ENCODE assay signal across 15 mouse cellular contexts in the genomic region with DNA sequence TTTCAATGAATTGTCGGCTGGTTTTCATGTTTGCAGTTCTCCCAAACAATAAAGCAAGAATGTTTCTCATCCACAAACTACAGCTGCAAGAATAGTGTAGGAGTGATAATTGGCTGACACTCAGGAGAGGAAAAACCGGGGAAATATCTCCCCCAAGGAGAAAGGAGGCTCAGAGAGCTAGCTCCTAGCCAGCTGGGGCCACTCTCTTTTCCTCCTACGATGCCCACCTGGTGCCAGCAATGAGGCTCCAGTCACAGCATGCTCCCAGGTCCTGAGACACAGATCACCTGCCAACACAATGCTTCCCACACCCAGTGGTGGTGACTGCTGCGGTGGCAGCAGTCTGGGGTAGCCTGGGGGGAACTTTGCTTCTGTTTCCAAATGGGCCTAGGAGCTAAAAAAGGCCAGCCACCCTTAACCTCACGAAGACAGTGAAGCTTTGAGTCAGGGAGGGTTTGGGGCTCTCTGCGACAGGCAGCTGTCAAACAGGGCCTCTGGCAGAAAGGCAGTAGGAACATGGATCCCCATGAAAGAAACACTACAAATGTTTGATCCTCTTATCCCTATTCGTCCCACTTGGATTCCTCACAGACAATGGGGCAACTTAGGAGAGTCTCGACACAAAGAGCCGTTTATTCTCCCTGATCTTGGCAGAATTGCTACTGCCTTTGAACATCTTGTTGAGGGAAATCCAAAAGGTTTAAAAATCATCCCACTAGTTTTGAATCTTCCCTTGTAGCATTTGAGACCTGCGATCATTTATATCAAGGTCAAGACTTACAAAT.
A peak's percentile ranks its signal among the peaks of the same experiment; 100 is the strongest.
DNase-seq lines count a peak whose midpoint lies in the region; ATAC-seq and TF ChIP-seq lines count a peak whose summit lies in the region.
"Had no signal": no experiment of that assay in that cellular context is flagged by ENCODE, and none has a peak within 500 bp of the region (broad histone marks: within the 10 kb centered on the region; RNA-seq: fewer than 3 reads in every experiment).

No protein-coding gene starts in this region.

- peak; percentile 49; the same call in 1 of the 2 replicates for ATAC-seq in forebrain, embryonic 11.5 days (replicated peaks; ENCODE audit: low FRiP score)
- ATAC-seq in forebrain, postnatal 0 days = no peak
- ATAC-seq in neural tube, embryonic 11.5 days (ENCODE audit: insufficient read depth, low FRiP score, low TSS enrichment) = no peak
- no peak for ATAC-seq in neural tube, embryonic 15.5 days (ENCODE audit: low FRiP score)

- no peak for DNase-seq in forebrain, embryonic 11.5 days (ENCODE audit: low spot score)
- DNase-seq in forebrain, postnatal 0 days = no peak
- peak; percentile 18 for DNase-seq in neural tube, embryonic 11.5 days (ENCODE audit: low spot score)
- peak; percentile 32 to 51 for DNase-seq in left cerebral cortex, adult 18-20 months (ENCODE audit: low spot score in 2 of 2)
- peak; percentile 11 for DNase-seq in retina, embryonic 14.5 days (ENCODE audit: low spot score)
- no peak for DNase-seq in spleen, adult 18-20 months
- no peak for DNase-seq in lung, postnatal 25 days (ENCODE audit: low spot score)
- DNase-seq: adrenal gland, postnatal 25 days; cerebellum, adult 11 months; kidney, adult 9 months; liver; lung, embryonic 14.5 days; thymus, adult 18-20 months had no signal

- no peak for TF ChIP-seq CTCF in forebrain, postnatal 0 days (IDR thresholded peaks at IDR 0.05; ENCODE audit: low read depth)

- H3K4me3 ChIP-seq in forebrain, embryonic 11.5 days (ENCODE audit: low read depth, low read length) = no peak overlapping the region
- H3K4me3 ChIP-seq in forebrain, postnatal 0 days (ENCODE audit: low read depth, low read length) = no peak overlapping the region
- no peak overlapping the region for H3K4me3 ChIP-seq in neural tube, embryonic 11.5 days (ENCODE audit: low read depth, low read length)
- H3K4me3 ChIP-seq in neural tube, embryonic 15.5 days (replicated peaks) = no peak overlapping the region
- H3K4me3 ChIP-seq: hindbrain, embryonic 15.5 days had no signal

- H3K4me2 ChIP-seq in forebrain, embryonic 11.5 days (ENCODE audit: low read depth, low read length, severe bottlenecking) = no peak overlapping the region
- H3K4me2 ChIP-seq in forebrain, postnatal 0 days (ENCODE audit: low read depth) = no peak overlapping the region
- no peak overlapping the region for H3K4me2 ChIP-seq in neural tube, embryonic 11.5 days (ENCODE audit: low read depth)
- H3K4me2 ChIP-seq in neural tube, embryonic 15.5 days = no peak overlapping the region
- H3K4me2 ChIP-seq: hindbrain, embryonic 15.5 days; lung, embryonic 14.5 days had no signal

- H3K27ac ChIP-seq in forebrain, embryonic 11.5 days (ENCODE audit: low read depth, low read length) = no peak overlapping the region
- no peak overlapping the region for H3K27ac ChIP-seq in forebrain, postnatal 0 days (ENCODE audit: low read depth, low read length)
- H3K27ac ChIP-seq in neural tube, embryonic 11.5 days (ENCODE audit: low read depth, low read length) = no peak overlapping the region
- no peak overlapping the region for H3K27ac ChIP-seq in neural tube, embryonic 15.5 days (replicated peaks)
- H3K27ac ChIP-seq: hindbrain, embryonic 15.5 days had no signal

- H3K27me3 ChIP-seq in forebrain, embryonic 11.5 days (ENCODE audit: control insufficient read depth, insufficient read depth, low read length) = no peaks in the 10 kb centered on the region
- no peaks in the 10 kb centered on the region for H3K27me3 ChIP-seq in forebrain, postnatal 0 days (ENCODE audit: insufficient read depth, low read length)
- H3K27me3 ChIP-seq in neural tube, embryonic 11.5 days (ENCODE audit: control insufficient read depth, insufficient read depth, low read length) = no peaks in the 10 kb centered on the region
- no peaks in the 10 kb centered on the region for H3K27me3 ChIP-seq in neural tube, embryonic 15.5 days (replicated peaks)
- H3K27me3 ChIP-seq: hindbrain, embryonic 15.5 days had no signal

- H3K9me3 ChIP-seq in forebrain, embryonic 11.5 days (ENCODE audit: control insufficient read depth, low read length) = no peaks in the 10 kb centered on the region
- no peaks in the 10 kb centered on the region for H3K9me3 ChIP-seq in forebrain, postnatal 0 days (ENCODE audit: low read length)
- H3K9me3 ChIP-seq in neural tube, embryonic 11.5 days (ENCODE audit: control insufficient read depth, low read length) = no peaks in the 10 kb centered on the region
- H3K9me3 ChIP-seq in neural tube, embryonic 15.5 days (replicated peaks) = no peaks in the 10 kb centered on the region
- H3K9me3 ChIP-seq: hindbrain, embryonic 15.5 days had no signal

- H3K9ac ChIP-seq in forebrain, embryonic 11.5 days (ENCODE audit: low read length) = no peak overlapping the region; the same call in 1 of the 2 replicates
- no peak overlapping the region for H3K9ac ChIP-seq in forebrain, postnatal 0 days
- no peak overlapping the region; the same call in 1 of the 2 replicates for H3K9ac ChIP-seq in neural tube, embryonic 11.5 days (ENCODE audit: low read length)
- H3K9ac ChIP-seq in neural tube, embryonic 15.5 days (replicated peaks) = no peak overlapping the region
- H3K9ac ChIP-seq: hindbrain, embryonic 15.5 days; lung, embryonic 14.5 days had no signal

- peaks cover 14% of the 10 kb centered on the region for H3K4me1 ChIP-seq in forebrain, embryonic 11.5 days (replicated peaks; ENCODE audit: control insufficient read depth, insufficient read depth, low read length)
- no peaks in the 10 kb centered on the region for H3K4me1 ChIP-seq in forebrain, postnatal 0 days (ENCODE audit: insufficient read depth)
- peaks cover 13% of the 10 kb centered on the region; the same call in 1 of the 2 replicates for H3K4me1 ChIP-seq in neural tube, embryonic 11.5 days (ENCODE audit: control insufficient read depth, insufficient read depth, low read length)
- H3K4me1 ChIP-seq in neural tube, embryonic 15.5 days = peaks cover 4% of the 10 kb centered on the region

- no peaks in the 10 kb centered on the region for H3K36me3 ChIP-seq in forebrain, embryonic 11.5 days (ENCODE audit: control insufficient read depth, insufficient read depth, low read length)
- H3K36me3 ChIP-seq in forebrain, postnatal 0 days (ENCODE audit: insufficient read depth) = no peaks in the 10 kb centered on the region
- H3K36me3 ChIP-seq in neural tube, embryonic 11.5 days (ENCODE audit: control insufficient read depth, insufficient read depth, low read length) = no peaks in the 10 kb centered on the region
- H3K36me3 ChIP-seq in neural tube, embryonic 15.5 days = no peaks in the 10 kb centered on the region
- H3K36me3 ChIP-seq: hindbrain, embryonic 15.5 days had no signal

- WGBS in forebrain, embryonic 11.5 days = 11% methylated on average over 10 of the region's 10 CpGs
- WGBS in forebrain, postnatal 0 days = 17% methylated on average over 10 of the region's 10 CpGs
- WGBS in neural tube, embryonic 11.5 days = 26% methylated on average over 10 of the region's 10 CpGs
- 30% methylated on average over 10 of the region's 10 CpGs for WGBS in neural tube, embryonic 15.5 days

Comparison
In these comparisons a context has a peak if more than half of its experiments do, and no peak if none do; other contexts are left out.
1. DNase-seq: peak in neural tube, embryonic 11.5 days (single experiment), left cerebral cortex, adult 18-20 months (2 of 2) and retina, embryonic 14.5 days (single experiment); none in forebrain, embryonic 11.5 days (single experiment), forebrain, postnatal 0 days (single experiment), spleen, adult 18-20 months (0 of 2) and lung, postnatal 25 days (single experiment).